21 mouse cellular contexts compared by ENCODE assay signal in genomic region chr4:65473141-65473540, GRCm38 (mm10).
DNase-seq lines count a peak whose midpoint lies in the region; ATAC-seq lines count a peak whose summit lies in the region.
"Had no signal": no experiment of that assay in that cellular context is flagged by ENCODE, and none has a peak within 500 bp of the region (broad histone marks: within the 10 kb centered on the region; RNA-seq: fewer than 3 reads in every experiment).

No protein-coding gene starts in this region.

- no peaks in the 10 kb centered on the region for H3K27me3 ChIP-seq in midbrain, embryonic 15.5 days (replicated peaks)
- H3K27me3 ChIP-seq: embryonic facial prominence, embryonic 12.5 days; forebrain, embryonic 15.5 days; heart, embryonic 12.5 days; hindbrain, embryonic 12.5 days had no signal

- H3K9ac ChIP-seq in midbrain, embryonic 15.5 days = no peak overlapping the region
- H3K9ac ChIP-seq: embryonic facial prominence, embryonic 12.5 days; forebrain, embryonic 15.5 days; heart, embryonic 12.5 days; hindbrain, embryonic 12.5 days had no signal

- no peak overlapping the region for H3K4me3 ChIP-seq in midbrain, embryonic 15.5 days
- H3K4me3 ChIP-seq: embryonic facial prominence, embryonic 12.5 days; forebrain, embryonic 15.5 days; heart, embryonic 12.5 days; hindbrain, embryonic 12.5 days had no signal

- no peak for ATAC-seq in midbrain, embryonic 15.5 days (replicated peaks)
- ATAC-seq: CD4-positive, CD25-positive, alpha-beta regulatory T cell, adult 4 months; forebrain, embryonic 15.5 days; hindbrain, embryonic 16.5 days; inflammation-experienced regulatory T-cells, adult 6 months; intestine, postnatal 0 days had no signal

- no peaks in the 10 kb centered on the region for H3K4me1 ChIP-seq in midbrain, embryonic 15.5 days
- H3K4me1 ChIP-seq: forebrain, embryonic 15.5 days; hindbrain, embryonic 12.5 days had no signal

- no peaks in the 10 kb centered on the region for H3K36me3 ChIP-seq in midbrain, embryonic 15.5 days (replicated peaks)
- H3K36me3 ChIP-seq: embryonic facial prominence, embryonic 12.5 days; forebrain, embryonic 15.5 days; G1E; heart, embryonic 12.5 days; hindbrain, embryonic 12.5 days had no signal

- H3K27ac ChIP-seq in midbrain, embryonic 15.5 days = no peak overlapping the region
- H3K27ac ChIP-seq: embryonic facial prominence, embryonic 12.5 days; forebrain, embryonic 15.5 days; hindbrain, embryonic 12.5 days had no signal

- DNase-seq in cerebellum, postnatal 14 days = peak; percentile 16 to 31
- no peak for DNase-seq in cerebellum, adult 11 months
- DNase-seq in 3T3-L1 (ENCODE audit: low read depth, low spot score) (peak; percentile 51), NIH3T3 (ENCODE audit: low read depth) (peak; percentile 42)
- DNase-seq in adrenal gland, postnatal 25 days = peak; percentile 13
- DNase-seq in lung, postnatal 14 days = no peak
- DNase-seq: B cell, adult 2 months; cerebellum, adult 2 months; cerebellum, postnatal 25 days; gastrocnemius, postnatal 14 days; kidney, adult 8-10 months had no signal

- WGBS in midbrain, embryonic 15.5 days = 79% methylated on average over 5 of the region's 5 CpGs

- no peak overlapping the region for H3K4me2 ChIP-seq in midbrain, embryonic 15.5 days
- H3K4me2 ChIP-seq: embryonic facial prominence, embryonic 12.5 days; forebrain, embryonic 15.5 days; heart, embryonic 12.5 days; hindbrain, embryonic 12.5 days had no signal

- H3K9me3 ChIP-seq in midbrain, embryonic 15.5 days = no peaks in the 10 kb centered on the region
- H3K9me3 ChIP-seq: embryonic facial prominence, embryonic 12.5 days; forebrain, embryonic 15.5 days; heart, embryonic 12.5 days; hindbrain, embryonic 12.5 days had no signal

Comparison
In these comparisons a context has a peak if more than half of its experiments do, and no peak if none do; other contexts are left out.
1. DNase-seq: peak in cerebellum, postnatal 14 days (2 of 2), 3T3-L1 (single experiment), NIH3T3 (single experiment) and adrenal gland, postnatal 25 days (single experiment); none in cerebellum, adult 11 months (single experiment) and lung, postnatal 14 days (single experiment).